Mouse (Mus musculus) heart, adult 9 months (tissue): ENCODE results near the gene Slc26a11.

Experiments used
- DNase-seq, 2 experiments: peaks; one replicate each; pipeline ENCODE4 v3.0.0; 2022; ENCODE audit warnings: low spot score in 2 of 2

The Slc26a11 gene

GRCm38 (mm10) chr11:119402501-119403160, 47.3 kb downstream of the Slc26a11 start:
- peak in 1 of 2 experiments; percentile 7 for DNase-seq

- DNase-seq, result no peak
These were observed 49.3 kb downstream of the Slc26a11 start for GRCm38 (mm10) chr11:119404627-119405026.

- DNase-seq, result no peak
These were observed 52.0 kb downstream of the Slc26a11 start for GRCm38 (mm10) chr11:119407381-119407780.

- no peak for DNase-seq
These were observed 52.6 kb downstream of the Slc26a11 start for GRCm38 (mm10) chr11:119407977-119408376.

- DNase-seq, result no peak
These were observed 64.2 kb downstream of the Slc26a11 start for GRCm38 (mm10) chr11:119419327-119420118.

- no peak for DNase-seq
These were observed 65.1 kb downstream of the Slc26a11 start for GRCm38 (mm10) chr11:119420426-119420825.

- DNase-seq, result no peak
These were observed 72.1 kb downstream of the Slc26a11 start for GRCm38 (mm10) chr11:119427431-119427830.

GRCm38 (mm10) chr11:119427986-119428385, 72.6 kb downstream of the Slc26a11 start:
- DNase-seq, result no peak

- peak in 1 of 2 experiments; percentile 15 for DNase-seq
These were observed 73.3 kb downstream of the Slc26a11 start for GRCm38 (mm10) chr11:119428649-119429136.
